Mouse (Mus musculus) lung, adult 2 months (tissue): Measurements from ENCODE around the gene Grik1.

ENCODE experiments used
- CTCF ChIP-seq: fragments of 200-500 bp; IDR thresholded peaks from 2 replicates; pipeline ENCODE4 v1.5.1; 2011; ENCODE audit warnings: mild to moderate bottlenecking, low read length, control low read depth; ENCODE audit not compliant: insufficient read depth
- POLR2A ChIP-seq: fragments of 200-500 bp; IDR thresholded peaks from 2 replicates; pipeline ENCODE4 v1.6.1; 2011; ENCODE audit warnings: low read depth, mild to moderate bottlenecking, control low read depth, low read length, borderline replicate concordance; ENCODE audit errors: extremely low read depth

- TF ChIP-seq POLR2A = no peak
- TF ChIP-seq CTCF = no peak
These were observed 441.3 kb downstream of the Grik1 start for GRCm38 (mm10) chr16:87848799-87849198.
